Mouse (Mus musculus) testis, adult 2 months (tissue): Measurements from ENCODE around the gene Gm1113. TPM values are rescaled to one million over a fixed set of nuclear protein-coding genes. Genes with fewer than 3 reads are reported as not detected.

Source experiments
- H3K27ac ChIP-seq: fragments of 200-500 bp; 2 replicates; pipeline ENCODE4 v1.5.1; 2012; ENCODE audit warnings: low read depth, low read length; ENCODE audit not compliant: control insufficient read depth, insufficient read depth
- H3K27me3 ChIP-seq: fragments of 200-500 bp; 2 replicates; pipeline ENCODE4 v1.6.1; 2012; ENCODE audit warnings: mild to moderate bottlenecking, low read length, moderate library complexity; ENCODE audit not compliant: control insufficient read depth, insufficient read depth
- H3K36me3 ChIP-seq: fragments of 200-500 bp; 2 replicates; pipeline ENCODE4 v1.6.1; 2012; ENCODE audit warnings: mild to moderate bottlenecking, low read length; ENCODE audit not compliant: control insufficient read depth, insufficient read depth
- H3K4me1 ChIP-seq: fragments of 200-500 bp; 2 replicates; pipeline ENCODE4 v1.6.1; 2012; ENCODE audit warnings: low read length; ENCODE audit not compliant: control insufficient read depth, insufficient read depth
- H3K4me3 ChIP-seq: fragments of 200-500 bp; 2 replicates; pipeline ENCODE4 v1.5.1; 2012; ENCODE audit warnings: low read depth, mild to moderate bottlenecking, low read length, moderate library complexity, mixed read lengths; ENCODE audit not compliant: control insufficient read depth
- CTCF ChIP-seq: fragments of 200-500 bp; IDR thresholded peaks from 2 replicates; pipeline ENCODE4 v1.5.1; 2012; ENCODE audit warnings: low read depth, mild to moderate bottlenecking, inconsistent platforms, low read length, moderate library complexity; ENCODE audit not compliant: control insufficient read depth, insufficient read depth, insufficient replicate concordance
- POLR2A ChIP-seq: fragments of 200-500 bp; IDR thresholded peaks from 2 replicates; pipeline ENCODE4 v1.6.1; 2012; ENCODE audit warnings: low read depth, mild to moderate bottlenecking, inconsistent platforms, low read length, moderate library complexity; ENCODE audit not compliant: control insufficient read depth
- polyA plus RNA-seq: library from polyadenylated mRNA; depleted of rRNA; stranded (reverse); fragments of >200 nt; gene quantifications from 2 replicates; pipeline ENCODE4 v1.2.3, GENCODE M21; 2012; rRNA removed

The Gm1113 gene
- not detected in 2 replicates for polyA plus RNA-seq

DNA sequence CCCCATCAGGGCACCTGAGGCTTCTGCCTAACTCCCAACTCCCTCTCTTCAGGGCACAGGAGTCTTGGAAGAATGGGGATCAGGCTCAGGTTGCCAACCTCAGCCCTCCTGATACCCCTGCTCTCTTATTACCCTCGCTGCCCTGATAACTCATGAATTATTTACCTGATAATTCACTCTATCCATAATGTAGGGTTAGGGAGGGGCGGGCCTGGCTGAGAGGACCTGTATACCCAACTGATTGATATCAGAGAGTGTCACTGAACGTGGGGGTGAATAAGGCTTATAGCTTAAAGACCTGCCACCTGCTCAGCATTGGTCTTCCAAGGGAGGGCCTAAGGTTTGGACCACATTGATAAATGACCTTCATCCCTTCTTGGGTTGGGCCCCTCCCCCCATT lies at the start of gene Gm1113:
Gene Gm1113 (minus strand): TSS at position 101 of the 400 bp plus-strand sequence.
- TF ChIP-seq POLR2A (no peak), CTCF (no peak)

DNA sequence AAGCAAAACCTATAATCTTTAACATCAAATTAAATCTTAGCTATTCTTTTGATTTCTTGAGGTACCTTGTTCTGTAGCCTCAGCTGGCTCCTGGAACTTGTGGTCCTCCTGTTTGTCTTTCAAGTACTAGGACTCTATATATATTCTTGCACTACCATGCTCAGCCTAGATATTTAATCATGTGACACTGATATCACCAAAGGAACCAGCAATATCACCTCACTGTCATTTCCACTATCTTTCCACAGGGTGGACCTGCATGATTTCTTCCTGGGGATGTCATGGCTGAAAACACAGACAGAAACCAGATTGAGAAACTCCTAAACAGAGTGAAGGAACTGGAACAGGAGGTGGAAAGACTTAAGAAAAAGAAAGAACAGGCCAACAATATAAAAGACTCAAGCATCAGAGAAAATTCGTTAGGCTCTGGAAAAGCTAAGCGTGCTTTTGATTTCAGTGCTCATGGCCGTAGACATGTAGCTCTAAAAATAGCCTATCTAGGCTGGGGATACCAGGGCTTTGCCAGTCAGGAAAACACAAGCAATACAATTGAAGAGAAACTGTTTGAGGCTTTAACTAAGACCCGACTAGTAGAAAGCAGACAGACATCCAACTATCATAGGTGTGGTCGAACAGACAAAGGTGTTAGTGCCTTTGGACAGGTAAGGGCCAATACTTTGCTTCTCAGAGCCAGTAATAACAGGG lies 46.6 kb upstream of the Gm1113 start:
- Histone ChIP-seq H3K27me3 (no peaks in the 10 kb centered on the region), H3K4me1 (peaks cover 3% of the 10 kb centered on the region; the same call in 1 of the 2 replicates), H3K4me3 (no peak overlapping the region), H3K27ac (no peak overlapping the region), H3K36me3 (peaks cover 2% of the 10 kb centered on the region)
- no peak for TF ChIP-seq CTCF
- no peak for TF ChIP-seq POLR2A

More for the DNA sequence above, at the start of gene Gm1113:
- H3K4me3 ChIP-seq, result no peak within 1 kb of the TSS
- H3K4me1 ChIP-seq, result peaks cover 2% of the 10 kb centered on the region; the same call in 1 of the 2 replicates
- no peak within 1 kb of the TSS for H3K27ac ChIP-seq
- H3K27me3 ChIP-seq, result no peaks in the 10 kb centered on the region
- H3K36me3 ChIP-seq, result no peaks in the 10 kb centered on the region

DNA sequence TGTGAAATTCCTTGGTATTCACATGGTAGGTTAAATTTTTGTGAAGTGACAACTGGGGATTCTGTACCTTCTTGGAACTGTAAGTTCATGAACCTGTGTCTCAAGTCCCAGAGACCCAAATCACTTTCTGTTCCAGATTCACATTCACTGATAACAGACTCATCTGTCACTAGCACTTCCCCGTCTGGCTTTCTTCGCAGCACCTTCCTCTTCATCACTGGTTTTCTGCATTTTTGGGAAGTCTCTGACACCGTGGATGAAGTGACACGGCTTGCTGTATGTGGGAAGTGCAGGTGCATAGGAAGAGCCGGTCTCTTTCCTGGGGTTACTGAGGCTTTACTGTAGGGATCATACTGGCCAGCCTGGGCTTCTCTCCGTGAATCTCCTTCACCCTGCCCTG lies 43.5 kb upstream of the Gm1113 start:
- Histone ChIP-seq H3K4me1 (peaks cover 3% of the 10 kb centered on the region), H3K4me3 (peak overlapping the region; percentile 24), H3K27me3 (no peaks in the 10 kb centered on the region), H3K27ac (no peak overlapping the region), H3K36me3 (peaks cover 2% of the 10 kb centered on the region)
- TF ChIP-seq CTCF, result no peak
- no peak for TF ChIP-seq POLR2A

DNA sequence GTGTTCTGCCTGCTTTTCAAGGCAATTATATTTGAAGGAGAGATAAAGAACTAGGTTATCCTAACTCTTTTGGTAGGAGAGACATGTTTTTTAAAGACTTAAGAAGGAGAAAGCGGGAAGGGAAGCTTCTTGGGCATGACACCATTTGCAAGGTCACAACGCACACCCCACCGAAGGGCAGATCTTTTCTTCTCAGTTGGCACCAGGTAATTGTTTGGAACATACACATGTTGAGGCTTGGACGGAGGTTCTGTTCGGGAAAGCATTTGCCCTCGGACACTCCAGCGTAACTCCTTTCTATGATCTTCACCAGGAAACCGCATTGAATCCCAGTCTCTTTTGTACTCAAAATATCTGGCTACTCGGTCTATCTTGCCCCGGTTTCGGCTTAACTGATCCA lies 43.0 kb upstream of the Gm1113 start:
- TF ChIP-seq POLR2A, result no peak
- no peak for TF ChIP-seq CTCF
- peaks cover 3% of the 10 kb centered on the region for H3K4me1 ChIP-seq
- peaks cover 3% of the 10 kb centered on the region for H3K36me3 ChIP-seq
- no peaks in the 10 kb centered on the region for H3K27me3 ChIP-seq
- H3K4me3 ChIP-seq, result peak overlapping the region; percentile 13
- H3K27ac ChIP-seq, result no peak overlapping the region

DNA sequence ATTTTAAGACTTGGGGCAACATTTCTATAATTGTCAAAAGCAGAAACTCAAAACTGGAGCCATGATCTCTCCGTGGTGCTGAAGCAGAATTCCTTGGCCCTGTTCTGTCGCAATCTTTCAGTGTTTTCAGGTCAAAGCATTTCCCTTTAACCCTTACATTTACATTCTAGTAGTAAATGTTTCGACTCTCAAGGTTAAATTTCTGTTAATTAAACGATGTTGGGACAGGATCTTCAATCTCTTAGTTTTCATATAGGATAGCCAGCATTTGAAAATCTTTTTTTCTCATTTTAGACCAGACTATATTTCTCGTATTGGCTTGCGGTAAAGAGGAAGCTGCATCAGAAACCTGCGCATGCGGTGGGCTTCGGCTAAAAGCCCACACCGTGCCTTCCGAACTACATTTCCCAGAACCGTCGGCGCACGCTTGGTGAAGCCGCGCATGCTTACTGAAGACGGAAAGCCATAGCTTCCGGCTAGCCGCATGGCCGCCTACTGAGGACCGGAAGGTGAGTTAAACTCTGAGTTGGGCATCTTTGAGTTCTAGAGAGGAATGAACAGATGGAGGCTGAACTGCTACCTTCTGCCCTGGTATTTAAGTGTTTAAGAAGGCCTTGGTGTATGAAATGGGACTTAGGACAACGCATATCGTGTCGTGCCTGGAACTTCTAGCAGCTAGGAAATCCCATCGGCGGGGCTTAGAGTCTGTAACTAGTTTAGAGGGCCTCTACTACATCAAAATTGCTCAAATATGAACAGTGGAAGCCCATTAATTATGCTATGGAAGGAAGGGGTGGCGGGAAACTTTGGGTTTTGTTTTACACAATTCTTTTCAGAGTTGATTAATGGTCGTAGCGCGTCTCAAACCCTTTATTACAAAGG lies 41.2 kb upstream of the Gm1113 start:
- no peak for TF ChIP-seq CTCF
- TF ChIP-seq POLR2A, result peak; percentile 55; the same call in 1 of the 2 replicates
- peak overlapping the region; percentile 39; the same call in 1 of the 2 replicates for H3K27ac ChIP-seq
- no peaks in the 10 kb centered on the region for H3K27me3 ChIP-seq
- H3K4me1 ChIP-seq, result peaks cover 3% of the 10 kb centered on the region
- peaks cover 3% of the 10 kb centered on the region for H3K36me3 ChIP-seq
- peak overlapping the region; percentile 87 for H3K4me3 ChIP-seq

DNA sequence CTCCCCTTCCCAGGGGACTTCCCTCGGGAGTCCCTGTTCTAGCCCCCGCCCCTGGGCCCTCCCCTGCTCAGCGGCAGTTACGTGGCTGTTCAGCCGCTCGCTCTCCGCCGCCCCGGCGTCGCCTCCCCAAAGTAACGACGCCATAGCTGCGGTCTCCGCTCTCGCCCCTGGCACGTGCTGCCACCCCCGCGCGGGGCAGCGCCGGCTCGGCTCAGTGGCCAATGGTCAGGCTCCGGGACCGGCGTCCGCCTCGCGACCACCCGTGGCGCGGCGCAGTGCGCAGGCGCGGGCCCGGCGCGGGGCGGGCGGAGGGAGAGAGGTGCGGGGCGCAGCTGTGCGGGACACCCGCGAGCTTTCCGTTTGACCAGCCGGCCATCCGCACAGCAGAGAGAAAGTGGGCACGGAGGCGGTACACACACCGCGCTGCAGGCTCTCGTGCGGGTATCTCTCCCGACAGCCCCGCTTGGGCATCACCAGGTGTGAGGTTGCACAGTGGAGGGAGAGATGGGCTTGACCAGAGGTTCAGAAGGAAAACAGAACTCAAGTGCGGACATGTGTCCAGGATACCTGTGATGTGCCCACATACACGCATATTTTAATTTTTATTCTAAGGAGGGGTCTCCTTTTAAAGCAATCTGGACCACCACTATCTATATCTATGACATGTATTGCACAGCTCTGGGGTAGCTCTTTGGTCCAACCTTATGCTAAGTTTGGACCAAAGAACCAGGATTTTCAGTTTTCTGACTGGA lies 40.4 kb upstream of the Gm1113 start, which contains the start of the genes Ddx25 and Pus3:
Gene Ddx25 (minus strand): TSS at position 272 of the 752 bp plus-strand sequence.
Gene Pus3 (plus strand): TSS at position 339 of the 752 bp plus-strand sequence.
- Histone ChIP-seq H3K27me3 (no peaks in the 10 kb centered on the region), H3K4me3 (peak within 1 kb of the TSS; percentile 87), H3K36me3 (peaks cover 6% of the 10 kb centered on the region), H3K4me1 (peaks cover 3% of the 10 kb centered on the region), H3K27ac (peak within 1 kb of the TSS; percentile 64)
- TF ChIP-seq POLR2A, result no peak
- no peak for TF ChIP-seq CTCF
